Mouse (Mus musculus): ENCODE data around the gene Slc22a23. TPM values are rescaled to one million over a fixed set of nuclear protein-coding genes. Genes with fewer than 3 reads are reported as not detected.

Gene Slc22a23
- polyA plus RNA-seq, 2 experiments: 6.4 to 16.6 TPM

DNA sequence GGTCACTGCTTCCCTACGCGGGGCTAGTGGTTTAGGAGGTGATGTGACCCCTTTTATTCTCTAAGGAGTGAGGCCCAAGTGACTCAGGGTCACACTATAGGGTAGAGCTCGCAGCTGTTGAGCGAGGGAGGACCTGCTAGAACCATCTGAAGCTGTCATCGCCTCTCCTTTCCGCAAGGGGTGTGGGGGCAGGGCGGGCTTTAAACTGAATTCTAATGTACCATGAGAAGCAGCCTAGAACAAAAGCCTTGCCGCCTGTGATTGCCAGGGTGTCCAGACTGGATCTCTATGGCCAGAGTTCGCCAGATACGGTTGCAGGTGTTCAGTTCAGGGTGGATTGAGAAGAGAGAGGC is 213.3 kb downstream of the Slc22a23 start:
- Histone ChIP-seq H3K27me3 (ENCODE audit: control insufficient read depth, insufficient read depth, low read length) (no peaks in the 10 kb centered on the region), H3K4me2 (replicated peaks; ENCODE audit: low read depth, low read length, severe bottlenecking) (peak overlapping the region; percentile 82), H3K4me1 (ENCODE audit: control insufficient read depth, insufficient read depth, low read length) (peaks cover 41% of the 10 kb centered on the region), H3K4me3 (replicated peaks; ENCODE audit: low read length) (peak overlapping the region; percentile 73), H3K36me3 (ENCODE audit: control insufficient read depth, insufficient read depth, low read length) (no peaks in the 10 kb centered on the region), H3K27ac (replicated peaks; ENCODE audit: low read depth, low read length) (peak overlapping the region; percentile 84), H3K9ac (ENCODE audit: low read depth, low read length, severe bottlenecking) (peak overlapping the region; percentile 67; the same call in 1 of the 2 replicates), H3K9me3 (ENCODE audit: control insufficient read depth, low read length) (no peaks in the 10 kb centered on the region)
- ATAC-seq (ENCODE audit: low FRiP score, low read depth) (0 out of 2 replicates have a peak, but pooled peaks have one; percentile 4), DNase-seq (ENCODE audit: low spot score) (peak; percentile 57)
- WGBS: 1% methylated on average over 10 of the region's 10 CpGs
- no peak for TF ChIP-seq POLR2A (IDR thresholded peaks at IDR 0.05; ENCODE audit: borderline replicate concordance, extremely low read depth, insufficient read depth, insufficient read length)

- ATAC-seq (ENCODE audit: low FRiP score, low read depth) (peak; percentile 66), DNase-seq (ENCODE audit: low spot score) (peak; percentile 70)
- Histone ChIP-seq H3K9me3 (ENCODE audit: control insufficient read depth, low read length) (no peaks in the 10 kb centered on the region), H3K4me2 (replicated peaks; ENCODE audit: low read depth, low read length, severe bottlenecking) (peak overlapping the region; percentile 82), H3K36me3 (ENCODE audit: control insufficient read depth, insufficient read depth, low read length) (no peaks in the 10 kb centered on the region), H3K4me1 (ENCODE audit: control insufficient read depth, insufficient read depth, low read length) (peaks cover 42% of the 10 kb centered on the region), H3K27me3 (ENCODE audit: control insufficient read depth, insufficient read depth, low read length) (no peaks in the 10 kb centered on the region), H3K4me3 (replicated peaks; ENCODE audit: low read length) (peak overlapping the region; percentile 73), H3K27ac (replicated peaks; ENCODE audit: low read depth, low read length) (peak overlapping the region; percentile 84), H3K9ac (ENCODE audit: low read depth, low read length, severe bottlenecking) (peak overlapping the region; percentile 67)
- TF ChIP-seq POLR2A (IDR thresholded peaks at IDR 0.05; ENCODE audit: borderline replicate concordance, extremely low read depth, insufficient read depth, insufficient read length): peak; percentile 45; the same call in 1 of the 2 replicates
- 0% methylated on average over 24 of the region's 24 CpGs for WGBS
These were observed 213.8 kb downstream of the Slc22a23 start for GRCm38 (mm10) chr13:34131011-34131707.

GRCm38 (mm10) chr13:34130226-34130731 is 214.7 kb downstream of the Slc22a23 start, which contains the start of gene Tubb2b:
TSS of gene Tubb2b (minus strand) at chr13:34130466.
- Histone ChIP-seq H3K4me1 (ENCODE audit: control insufficient read depth, insufficient read depth, low read length) (peaks cover 47% of the 10 kb centered on the region), H3K4me2 (replicated peaks; ENCODE audit: low read depth, low read length, severe bottlenecking) (peak within 1 kb of the TSS; percentile 82), H3K9me3 (ENCODE audit: control insufficient read depth, low read length) (no peaks in the 10 kb centered on the region), H3K27me3 (ENCODE audit: control insufficient read depth, insufficient read depth, low read length) (no peaks in the 10 kb centered on the region), H3K27ac (replicated peaks; ENCODE audit: low read depth, low read length) (peak within 1 kb of the TSS; percentile 84), H3K9ac (ENCODE audit: low read depth, low read length, severe bottlenecking) (peak within 1 kb of the TSS; percentile 67), H3K4me3 (replicated peaks; ENCODE audit: low read length) (peak within 1 kb of the TSS; percentile 73), H3K36me3 (ENCODE audit: control insufficient read depth, insufficient read depth, low read length) (peaks cover 5% of the 10 kb centered on the region; the same call in 1 of the 2 replicates)
- WGBS: under 1% methylated on average over 26 of the region's 26 CpGs
- ATAC-seq (ENCODE audit: low FRiP score, low read depth) (peak; percentile 91), DNase-seq (ENCODE audit: low spot score) (peak; percentile 92)
- TF ChIP-seq POLR2A (IDR thresholded peaks at IDR 0.05; ENCODE audit: borderline replicate concordance, extremely low read depth, insufficient read depth, insufficient read length): peak; percentile 45; the same call in 1 of the 2 replicates

DNA sequence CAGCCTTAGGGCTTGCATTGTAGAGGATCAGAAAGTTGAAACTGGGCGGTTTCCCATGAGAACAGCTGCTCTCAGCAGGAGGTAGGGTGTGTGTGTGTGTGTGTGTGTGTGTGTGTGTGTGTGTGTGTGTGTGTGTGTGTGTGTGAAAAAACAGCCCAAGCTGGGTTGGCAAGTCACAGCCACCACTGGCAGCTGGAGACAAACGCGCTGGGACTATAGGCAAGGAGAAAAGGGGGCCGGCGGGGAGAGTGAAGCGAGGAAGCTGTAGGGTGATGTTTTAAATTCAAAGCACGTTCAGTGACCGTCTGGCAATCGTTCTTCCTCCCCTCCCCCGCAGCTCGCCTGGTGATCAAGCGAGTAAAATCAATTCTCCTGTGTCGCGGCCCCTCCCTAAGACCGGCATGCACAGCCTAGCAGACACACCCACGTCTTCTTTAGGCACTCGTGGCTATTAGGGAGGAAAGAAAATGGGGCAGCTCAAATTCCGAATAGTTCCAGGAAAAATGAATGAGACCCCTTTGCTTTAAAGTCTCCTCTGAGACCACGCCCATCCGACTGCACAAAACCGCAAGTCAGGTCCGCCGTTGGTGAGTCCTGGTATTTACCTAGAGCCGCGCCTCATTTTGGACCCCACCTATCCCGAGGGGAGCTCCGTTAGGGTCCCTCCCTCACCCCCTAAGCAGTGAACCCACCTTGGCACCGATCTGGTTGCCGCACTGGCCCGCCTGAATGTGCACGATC is 215.3 kb downstream of the Slc22a23 start:
- ATAC-seq (ENCODE audit: low FRiP score, low read depth): peak; percentile 1
- WGBS: 1% methylated on average over 27 of the region's 31 CpGs
- H3K9me3 ChIP-seq (ENCODE audit: control insufficient read depth, low read length): no peaks in the 10 kb centered on the region
- TF ChIP-seq POLR2A (IDR thresholded peaks at IDR 0.05; ENCODE audit: borderline replicate concordance, extremely low read depth, insufficient read depth, insufficient read length): no peak
- H3K4me1 ChIP-seq (ENCODE audit: control insufficient read depth, insufficient read depth, low read length): peaks cover 47% of the 10 kb centered on the region
- peak overlapping the region; percentile 67 for H3K9ac ChIP-seq (ENCODE audit: low read depth, low read length, severe bottlenecking)
- peak; percentile 66 for DNase-seq (ENCODE audit: low spot score)
- H3K27ac ChIP-seq (replicated peaks; ENCODE audit: low read depth, low read length): peak overlapping the region; percentile 84; the same call in 1 of the 2 replicates
- H3K27me3 ChIP-seq (ENCODE audit: control insufficient read depth, insufficient read depth, low read length): no peaks in the 10 kb centered on the region
- H3K4me3 ChIP-seq (replicated peaks; ENCODE audit: low read length): peak overlapping the region; percentile 73
- peaks cover 5% of the 10 kb centered on the region; the same call in 1 of the 2 replicates for H3K36me3 ChIP-seq (ENCODE audit: control insufficient read depth, insufficient read depth, low read length)
- H3K4me2 ChIP-seq (replicated peaks; ENCODE audit: low read depth, low read length, severe bottlenecking): peak overlapping the region; percentile 82

Other genes starting within 250 kb of the Slc22a23 start
- gene Tubb2b, start 214.7 kb downstream of the Slc22a23 start, polyA plus RNA-seq (2012; rRNA removed): 376 and 378 TPM in 2 replicates
- gene Tubb2b, start 214.7 kb downstream of the Slc22a23 start, polyA plus RNA-seq (2014; fragmentation: Nextera tagmentation; extraction: Ambion mirVana): 28.5 TPM in 2 replicates
- gene Psmg4, start 182.2 kb downstream of the Slc22a23 start, polyA plus RNA-seq (2012; rRNA removed): 133 and 153 TPM in 2 replicates
- gene Psmg4, start 182.2 kb downstream of the Slc22a23 start, polyA plus RNA-seq (2014; fragmentation: Nextera tagmentation; extraction: Ambion mirVana): 75.5 and 83.8 TPM in 2 replicates